Mouse (Mus musculus): ENCODE measurements around the gene Wdr83os. TPM values are rescaled to one million over a fixed set of nuclear protein-coding genes. Genes with fewer than 3 reads are reported as not detected.

The Wdr83os gene
- total RNA-seq (2012; rRNA removed), result 34.3 and 40.9 TPM in 2 replicates
- 38.5 and 43.5 TPM in 2 replicates for total RNA-seq (2014; rRNA removed)
- polyA plus RNA-seq (2012; ENCODE audit: insufficient read length, low read depth), result 98.3 and 103 TPM in 2 replicates

DNA sequence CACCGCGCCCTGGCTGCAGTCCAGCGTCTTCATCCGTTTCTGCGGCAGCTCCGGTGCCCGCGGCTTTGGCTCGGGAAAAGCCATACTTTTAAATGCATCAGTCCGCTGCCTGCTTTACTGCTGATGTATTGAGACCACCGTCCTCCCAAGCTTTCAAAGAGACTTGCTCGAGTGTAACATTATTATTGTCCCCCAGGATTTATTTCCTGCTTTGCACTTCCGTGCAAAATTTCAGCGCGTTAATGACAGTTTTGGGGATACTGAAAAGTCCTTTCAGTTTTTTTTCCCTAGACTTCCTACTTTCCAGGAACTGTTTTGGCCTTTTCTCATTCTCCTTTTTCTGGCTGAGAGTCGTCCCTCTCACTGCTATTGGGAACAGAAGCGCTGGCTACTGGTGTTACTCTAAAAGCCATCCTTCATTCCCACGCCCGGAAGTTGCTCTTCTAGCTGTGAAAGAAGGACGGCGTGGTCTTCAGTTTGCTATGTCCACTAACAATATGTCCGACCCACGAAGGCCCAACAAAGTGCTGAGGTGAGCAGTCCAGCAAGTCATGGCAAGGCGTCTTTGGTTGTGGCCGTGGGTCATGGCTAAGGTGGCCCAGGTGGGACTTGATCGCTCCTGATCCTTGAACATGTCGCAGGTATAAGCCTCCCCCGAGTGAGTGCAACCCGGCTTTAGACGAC is at the start of gene Wdr83os:
TSS of gene Wdr83os (plus strand) at position 209 of the 684 bp plus-strand sequence.
- Histone ChIP-seq H3K4me1 (ENCODE audit: control insufficient read depth in 1 of 2, insufficient read depth in 2 of 2) (peaks cover 7 to 42% of the 10 kb centered on the region in 2 experiments; a peak in 3 of 4 replicates), H3K9ac (ENCODE audit: insufficient read depth, low read depth) (peak within 1 kb of the TSS; percentile 85), H3K79me2 (replicated peaks; ENCODE audit: control insufficient read depth, extremely low read depth, insufficient read depth, poor library complexity, severe bottlenecking) (peaks cover 16% of the 10 kb centered on the region), H3K4me3 (replicated peaks in 1 of 3; ENCODE audit: low read depth in 2 of 3, low read length in 2 of 3, poor library complexity in 1 of 3) (peak within 1 kb of the TSS; percentile 86 to 96 (median 94)), H3K36me3 (replicated peaks in 1 of 2; ENCODE audit: control insufficient read depth in 1 of 2, insufficient read depth in 1 of 2, low read length in 1 of 2) (peaks cover 27 to 46% of the 10 kb centered on the region in 2 experiments), H3K27me3 (replicated peaks) (no peaks in the 10 kb centered on the region), H3K9me3 (replicated peaks; ENCODE audit: low read length) (no peaks in the 10 kb centered on the region), H3K27ac (ENCODE audit: insufficient read depth, low read depth) (peak within 1 kb of the TSS; percentile 53), H3K4me2 (ENCODE audit: insufficient read depth, low read depth, poor library complexity, severe bottlenecking) (peak within 1 kb of the TSS; percentile 89)
- in situ Hi-C loops (cut with MboI; ENCODE audit: low pct_ligation_motif_present, low pct_unique_long_range_greater_than_20kb, low sequenced_read_pairs), result no loop called here
- TF ChIP-seq POLR2AphosphoS2 (IDR thresholded peaks at IDR 0.05; ENCODE audit: low read depth, low read length) (no peak; the same call in 1 of the 2 replicates), JUND (conservative IDR thresholded peaks at IDR 0.05; ENCODE audit: low read depth, low read length) (no peak), ZNF384 (IDR thresholded peaks at IDR 0.05; ENCODE audit: low read depth, low read length) (no peak), MAFK (IDR thresholded peaks at IDR 0.05; ENCODE audit: insufficient replicate concordance, low read length) (no peak), HCFC1 (IDR thresholded peaks at IDR 0.05; ENCODE audit: low read depth, low read length) (peak; percentile 85), MAX (IDR thresholded peaks at IDR 0.05; ENCODE audit: low read length) (peak; percentile 65; the same call in 1 of the 2 replicates), RAD21 (IDR thresholded peaks at IDR 0.05; ENCODE audit: low read depth, low read length) (no peak), TCF12 (IDR thresholded peaks at IDR 0.05; ENCODE audit: low read depth, low read length) (no peak), PAX5 (IDR thresholded peaks at IDR 0.05; ENCODE audit: low read length) (no peak), ZKSCAN1 (IDR thresholded peaks at IDR 0.05; ENCODE audit: borderline replicate concordance, low read depth, low read length) (no peak), TBP (conservative IDR thresholded peaks at IDR 0.05; ENCODE audit: low read depth, low read length) (peak; percentile 77; the same call in 1 of the 2 replicates), SIN3A (IDR thresholded peaks at IDR 0.05; ENCODE audit: low read length) (peak; percentile 88), USF1 (IDR thresholded peaks at IDR 0.05; ENCODE audit: low read depth, low read length) (no peak), POLR2A (IDR thresholded peaks at IDR 0.05; ENCODE audit: low read depth, low read length) (peak; percentile 49; the same call in 1 of the 2 replicates), MXI1 (IDR thresholded peaks at IDR 0.05; ENCODE audit: low read depth, low read length) (peak; percentile 93), KAT2A (IDR thresholded peaks at IDR 0.05; ENCODE audit: insufficient replicate concordance, low read length) (no peak; the same call in 1 of the 2 replicates), MYC (IDR thresholded peaks at IDR 0.05; ENCODE audit: low read depth, low read length) (peak; percentile 74), BHLHE40 (IDR thresholded peaks at IDR 0.05; ENCODE audit: low read depth, low read length) (no peak), E2F4 (IDR thresholded peaks at IDR 0.05; ENCODE audit: insufficient replicate concordance, low read depth, low read length) (no peak), ELF1 (IDR thresholded peaks at IDR 0.05; ENCODE audit: low read depth, low read length) (peak; percentile 77), CHD2 (IDR thresholded peaks at IDR 0.05; ENCODE audit: low read length) (no peak), CHD1 (IDR thresholded peaks at IDR 0.05; ENCODE audit: low read depth, low read length) (no peak), NELFE (IDR thresholded peaks at IDR 0.05; ENCODE audit: low read depth, low read length) (peak; percentile 0; the same call in 1 of the 2 replicates)
- DNase-seq (ENCODE audit: extremely low read depth), result peak; percentile 69
- dilution Hi-C loops (cut with MboI; ENCODE audit: extremely low pct_ligation_motif_present, extremely low pct_unique_long_range_greater_than_20kb, low sequenced_read_pairs), result no loop called here
